31 mouse cellular contexts compared by ENCODE assay signal in the genomic region with DNA sequence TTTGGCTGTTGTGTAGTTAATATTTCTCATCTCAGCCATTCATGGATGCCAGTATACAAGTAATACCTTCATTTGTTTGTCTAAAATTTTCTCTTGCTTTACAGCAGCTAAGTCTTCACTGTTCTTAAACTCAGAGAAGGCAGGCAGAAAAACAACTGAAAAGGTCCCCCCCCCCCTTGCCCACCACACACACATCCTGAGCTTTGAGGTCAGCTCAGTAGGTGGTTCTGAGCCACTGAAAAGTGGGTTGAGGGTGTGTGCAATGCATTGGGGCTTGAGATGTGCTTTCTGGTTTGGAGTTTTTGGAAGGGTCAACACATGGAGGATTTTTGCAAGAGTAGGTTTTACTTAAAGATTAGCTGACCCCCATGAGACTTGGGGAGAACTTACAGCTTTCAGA.
DNase-seq lines count a peak whose midpoint lies in the region; ATAC-seq and TF ChIP-seq lines count a peak whose summit lies in the region.
"Had no signal": no experiment of that assay in that cellular context is flagged by ENCODE, and none has a peak within 500 bp of the region (broad histone marks: within the 10 kb centered on the region; RNA-seq: fewer than 3 reads in every experiment).

No protein-coding gene starts in this region.

- no peak overlapping the region for H3K4me2 ChIP-seq in midbrain, embryonic 15.5 days
- H3K4me2 ChIP-seq: heart, embryonic 13.5 days; hindbrain, embryonic 14.5 days; kidney, embryonic 15.5 days; limb, embryonic 13.5 days; liver, embryonic 11.5 days; neural tube, embryonic 13.5 days had no signal

- no peak for TF ChIP-seq POLR2A in spleen, adult 2 months (IDR thresholded peaks at IDR 0.05; ENCODE audit: low read depth, low read length)

- no peaks in the 10 kb centered on the region for H3K9me3 ChIP-seq in midbrain, embryonic 15.5 days
- H3K9me3 ChIP-seq: heart, embryonic 13.5 days; kidney, embryonic 15.5 days; limb, embryonic 13.5 days; midbrain, embryonic 10.5 days; neural tube, embryonic 13.5 days had no signal

- H3K27me3 ChIP-seq in spleen, adult 2 months (ENCODE audit: control insufficient read depth, insufficient read depth, low read length): no peaks in the 10 kb centered on the region
- H3K27me3 ChIP-seq in midbrain, embryonic 15.5 days (replicated peaks): no peaks in the 10 kb centered on the region
- H3K27me3 ChIP-seq: CH12.LX; heart, embryonic 13.5 days; kidney, embryonic 15.5 days; limb, embryonic 13.5 days; neural tube, embryonic 13.5 days had no signal

- peak in 1 of 2 experiments; percentile 27 for DNase-seq in spleen, adult 2 months (ENCODE audit: low read depth in 1 of 2, low spot score in 2 of 2)
- DNase-seq in spleen, postnatal 10 days (ENCODE audit: low spot score in 2 of 2): no peak
- peak; percentile 53 for DNase-seq in thymus, postnatal 14 days
- no peak for DNase-seq in retina, postnatal 1 day
- no peak for DNase-seq in frontal cortex, postnatal 14 days (ENCODE audit: low spot score in 2 of 2)
- DNase-seq: adrenal gland, postnatal 25 days; cerebellum, adult 18-20 months; cerebellum, postnatal 14 days; gastrocnemius, postnatal 10 days; heart, postnatal 10 days; kidney, adult 18-20 months; kidney, postnatal 25 days; liver, postnatal 0 days; right cerebral cortex, postnatal 14 days had no signal

- peaks cover 4% of the 10 kb centered on the region; the same call in 1 of the 2 replicates for H3K4me1 ChIP-seq in spleen, adult 2 months (ENCODE audit: control insufficient read depth, insufficient read depth, insufficient read length)
- H3K4me1 ChIP-seq in midbrain, embryonic 15.5 days: no peaks in the 10 kb centered on the region; the same call in 1 of the 2 replicates
- H3K4me1 ChIP-seq: kidney, embryonic 15.5 days; limb, embryonic 13.5 days had no signal

- ATAC-seq in megakaryocyte, adult 5-6 weeks (ENCODE audit: poor library complexity, severe bottlenecking): peak; percentile 34
- no peak for ATAC-seq in frontal cortex, adult (ENCODE audit: low TSS enrichment)
- ATAC-seq in midbrain, embryonic 15.5 days (replicated peaks): no peak
- ATAC-seq: forebrain, embryonic 16.5 days; liver, postnatal 0 days; lung, postnatal 0 days; midbrain, embryonic 16.5 days had no signal

- TF ChIP-seq CTCF in spleen, adult 2 months (IDR thresholded peaks at IDR 0.05; ENCODE audit: extremely low read depth, insufficient read depth, insufficient read length, insufficient replicate concordance): no peak

- no peaks in the 10 kb centered on the region for H3K36me3 ChIP-seq in spleen, adult 2 months (ENCODE audit: control insufficient read depth, insufficient read depth, low read length)
- H3K36me3 ChIP-seq in midbrain, embryonic 15.5 days (replicated peaks): no peaks in the 10 kb centered on the region
- H3K36me3 ChIP-seq: heart, embryonic 13.5 days; kidney, embryonic 15.5 days; limb, embryonic 13.5 days; midbrain, embryonic 10.5 days; neural tube, embryonic 13.5 days had no signal

- H3K4me3 ChIP-seq in spleen, adult 2 months (ENCODE audit: extremely low read depth, insufficient read depth, insufficient read length): no peak overlapping the region
- H3K4me3 ChIP-seq in midbrain, embryonic 15.5 days: no peak overlapping the region
- H3K4me3 ChIP-seq: erythroblast, embryonic 14.5 days; heart, embryonic 13.5 days; kidney, embryonic 15.5 days; left cerebral cortex, adult 2 months; limb, embryonic 13.5 days; midbrain, embryonic 10.5 days; myocyte; neural tube, embryonic 13.5 days had no signal

- H3K9ac ChIP-seq in midbrain, embryonic 15.5 days: no peak overlapping the region
- H3K9ac ChIP-seq: heart, embryonic 13.5 days; hindbrain, embryonic 14.5 days; kidney, embryonic 15.5 days; limb, embryonic 13.5 days; liver, postnatal 0 days; neural tube, embryonic 13.5 days had no signal

- peak overlapping the region; percentile 68 for H3K27ac ChIP-seq in spleen, adult 2 months (ENCODE audit: insufficient read depth, low read length)
- no peak overlapping the region for H3K27ac ChIP-seq in midbrain, embryonic 15.5 days
- H3K27ac ChIP-seq: heart, embryonic 13.5 days; hindbrain, embryonic 14.5 days; kidney, embryonic 15.5 days; left cerebral cortex, adult 2 months; limb, embryonic 13.5 days; midbrain, embryonic 10.5 days; neural tube, embryonic 13.5 days had no signal
